Mouse (Mus musculus) CD4-positive helper T cell, adult 2 months (primary cell): ENCODE measurements around the gene Rassf2.
A peak's percentile ranks its signal among the peaks of the same experiment; 100 is the strongest.

Source experiments
- DNase-seq: peaks from one replicate; pipeline ENCODE4 v3.0.0-alpha.2; 2012; ENCODE audit warnings: low read depth, missing footprints, low spot score

The Rassf2 gene

GRCm38 (mm10) chr2:132034590-132035469 is 4.8 kb upstream of the Rassf2 start:
- DNase-seq = no peak

- DNase-seq = no peak
Measured at GRCm38 (mm10) chr2:132031364-132032095, 1.5 kb upstream of the Rassf2 start.

- DNase-seq = no peak
Measured at GRCm38 (mm10) chr2:132030418-132031363, 633 bp upstream of the Rassf2 start.

GRCm38 (mm10) chr2:132028894-132029605 is 1.0 kb downstream of the Rassf2 start:
- DNase-seq = peak; percentile 61

- no peak for DNase-seq
Measured at GRCm38 (mm10) chr2:132028107-132028506, 2.0 kb downstream of the Rassf2 start.

- no peak for DNase-seq
Measured at GRCm38 (mm10) chr2:132027366-132027765, 2.7 kb downstream of the Rassf2 start.

- no peak for DNase-seq
Measured at GRCm38 (mm10) chr2:132024028-132024427, 6.0 kb downstream of the Rassf2 start.

GRCm38 (mm10) chr2:132022621-132023020 is 7.4 kb downstream of the Rassf2 start:
- peak; percentile 76 for DNase-seq

GRCm38 (mm10) chr2:132021616-132022015 is 8.4 kb downstream of the Rassf2 start:
- DNase-seq = no peak

- peak; percentile 72 for DNase-seq
Measured at GRCm38 (mm10) chr2:132020991-132021541, 9.0 kb downstream of the Rassf2 start.

- DNase-seq = no peak
Measured at GRCm38 (mm10) chr2:132020420-132020819, 9.6 kb downstream of the Rassf2 start.

GRCm38 (mm10) chr2:132019372-132019811 is 10.7 kb downstream of the Rassf2 start:
- DNase-seq = peak; percentile 64

- DNase-seq = no peak
Measured at GRCm38 (mm10) chr2:132018156-132018555, 11.9 kb downstream of the Rassf2 start.

GRCm38 (mm10) chr2:132017611-132018010 is 12.4 kb downstream of the Rassf2 start:
- no peak for DNase-seq

- DNase-seq = no peak
Measured at GRCm38 (mm10) chr2:132016034-132016433, 14.0 kb downstream of the Rassf2 start.

GRCm38 (mm10) chr2:132013152-132013551 is 16.9 kb downstream of the Rassf2 start:
- no peak for DNase-seq

GRCm38 (mm10) chr2:132010781-132011180 is 19.3 kb downstream of the Rassf2 start:
- no peak for DNase-seq

- DNase-seq = no peak
Measured at GRCm38 (mm10) chr2:132008186-132008585, 21.9 kb downstream of the Rassf2 start.

GRCm38 (mm10) chr2:132007475-132007819 is 22.6 kb downstream of the Rassf2 start:
- no peak for DNase-seq
